Mouse (Mus musculus): ENCODE results near the gene Zfp366.

Gene Zfp366

DNA sequence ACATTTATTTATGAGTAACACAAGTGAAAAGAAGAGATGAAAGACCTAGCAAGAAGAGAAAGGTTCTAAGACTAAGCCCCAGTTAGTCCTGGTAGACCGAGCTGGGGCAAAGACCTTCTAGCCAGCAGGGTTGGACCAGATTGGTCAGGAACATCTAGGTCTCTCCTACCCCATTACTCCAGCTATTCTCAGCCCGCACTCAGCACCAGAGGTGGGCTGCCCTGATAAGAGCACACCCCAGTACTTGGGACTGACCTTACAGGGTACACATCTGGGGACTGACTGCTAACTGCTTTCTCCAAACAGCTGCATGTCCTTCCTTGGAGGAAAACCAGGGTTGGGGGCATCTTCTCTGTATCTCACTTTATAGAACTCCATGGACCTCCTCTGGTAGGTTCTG lies 66.2 kb downstream of the Zfp366 start:
- no peak for DNase-seq (ENCODE audit: low spot score)

GRCm38 (mm10) chr13:99254215-99254614 lies 69.6 kb downstream of the Zfp366 start:
- DNase-seq (ENCODE audit: low spot score) = no peak

GRCm38 (mm10) chr13:99254781-99255180 lies 70.2 kb downstream of the Zfp366 start:
- DNase-seq (ENCODE audit: low spot score) = no peak

DNA sequence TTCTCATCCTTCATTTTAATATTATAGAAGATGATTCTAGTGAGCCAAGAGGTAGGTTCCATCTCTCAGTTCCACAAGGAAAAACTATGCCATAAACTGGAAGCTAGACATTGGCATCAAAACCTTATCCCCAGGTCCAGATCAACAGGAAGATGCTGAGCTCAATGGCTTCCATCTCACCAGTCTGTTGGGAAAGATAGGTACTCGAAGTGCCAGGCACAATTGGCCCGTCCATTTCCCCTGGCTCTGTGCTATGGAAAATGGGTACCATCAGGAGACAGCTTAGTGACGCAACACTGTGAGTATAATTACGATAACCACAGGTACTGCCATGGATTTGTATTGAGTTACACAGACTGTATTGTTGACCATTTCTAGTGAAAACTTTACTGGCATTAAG lies 72.3 kb downstream of the Zfp366 start:
- DNase-seq (ENCODE audit: low spot score) = no peak

DNA sequence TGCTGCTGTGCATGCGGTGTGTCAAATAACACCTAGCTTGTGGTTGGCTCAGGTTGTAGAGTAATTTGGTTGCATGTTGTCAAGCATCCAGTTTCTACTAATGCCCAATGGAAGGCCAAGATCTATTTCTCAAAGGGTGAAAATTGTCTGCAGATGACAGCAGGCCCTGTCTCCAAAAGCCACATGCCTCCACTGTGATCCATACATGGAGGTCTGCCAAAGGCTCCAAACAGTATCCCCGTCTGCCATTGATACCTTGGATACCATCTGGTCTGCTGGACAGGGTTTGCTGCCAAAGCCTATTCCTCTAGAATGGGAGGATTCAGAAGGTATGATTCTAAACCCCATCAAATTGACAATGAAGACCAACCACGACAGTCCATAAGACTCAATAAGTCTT lies 74.1 kb downstream of the Zfp366 start:
- no peak for DNase-seq (ENCODE audit: low spot score)

DNA sequence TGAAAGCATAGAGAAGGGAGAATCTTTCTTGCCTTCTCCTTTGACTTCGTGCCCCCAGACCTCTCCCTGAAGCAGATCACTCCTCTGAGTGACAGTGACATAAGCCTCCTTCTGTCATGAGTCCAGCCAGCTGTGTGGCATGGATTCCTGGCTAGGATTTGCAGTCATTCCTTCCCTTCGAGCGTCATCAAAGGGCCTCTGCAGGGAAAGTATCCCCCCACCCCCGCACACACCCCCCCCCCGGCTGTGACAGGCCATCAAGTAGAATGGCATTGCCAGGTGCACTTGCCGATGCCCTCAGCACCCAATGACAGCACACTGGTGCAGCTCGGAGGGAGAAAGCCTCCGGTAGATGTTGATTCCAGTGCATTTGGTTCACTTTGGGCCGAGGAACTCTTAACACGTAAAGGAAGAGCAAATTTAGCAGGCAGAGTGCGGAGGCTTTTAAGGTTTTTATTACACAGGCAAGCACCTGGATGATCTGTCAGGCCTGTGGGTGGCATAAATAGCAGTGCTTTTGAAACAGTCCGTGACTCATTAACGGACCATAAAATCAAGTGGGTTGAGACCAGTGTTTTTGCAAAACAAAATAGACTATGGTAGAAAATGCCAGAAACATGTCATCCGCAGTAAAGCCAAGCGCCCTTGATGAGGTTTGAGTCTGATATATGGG lies 75.0 kb downstream of the Zfp366 start:
- DNase-seq (ENCODE audit: low spot score) = no peak

DNA sequence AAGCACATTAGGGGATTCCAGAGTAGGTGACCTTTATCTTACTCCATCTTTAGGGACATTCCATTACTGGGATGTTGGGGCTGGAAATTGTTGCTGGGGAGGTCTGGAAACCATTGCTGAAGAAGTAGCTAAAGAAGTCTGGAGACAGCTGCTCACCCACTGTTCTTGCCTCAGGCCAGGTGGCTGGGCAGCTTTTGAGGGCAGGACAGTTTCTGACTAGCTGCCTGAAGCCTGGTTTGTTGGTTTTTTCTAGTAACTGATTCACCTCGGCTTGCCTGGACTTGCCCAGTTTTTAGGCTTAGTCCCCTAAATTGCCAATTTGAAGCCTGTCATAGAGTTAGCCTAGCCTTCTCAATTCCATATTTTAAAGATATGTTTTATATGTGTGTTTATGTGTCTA lies 77.8 kb downstream of the Zfp366 start:
- no peak for DNase-seq (ENCODE audit: low spot score)

- DNase-seq (ENCODE audit: low spot score) = no peak
Observed at GRCm38 (mm10) chr13:99263159-99263783, 78.6 kb downstream of the Zfp366 start.

DNA sequence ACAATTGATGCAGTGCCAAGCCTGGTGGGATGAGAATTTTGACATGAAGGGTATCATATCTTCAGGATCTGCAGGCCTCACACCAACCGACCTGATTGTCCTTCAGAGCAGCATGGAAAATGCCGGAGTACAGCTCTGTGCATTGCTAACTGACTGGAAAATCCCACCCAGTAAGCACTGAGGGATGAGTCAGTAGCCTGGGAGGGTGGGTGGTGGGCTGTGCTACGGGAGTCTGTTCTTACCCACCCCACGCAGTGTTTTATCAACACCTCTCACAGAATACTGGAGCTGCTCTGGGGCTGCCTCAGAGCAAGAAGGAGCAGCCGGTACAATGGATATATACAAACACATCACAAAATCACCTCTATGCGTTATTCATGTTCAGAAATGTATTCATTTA lies 79.9 kb downstream of the Zfp366 start:
- DNase-seq (ENCODE audit: low spot score) = no peak

GRCm38 (mm10) chr13:99272046-99272445 lies 87.4 kb downstream of the Zfp366 start:
- DNase-seq (ENCODE audit: low spot score) = no peak

DNA sequence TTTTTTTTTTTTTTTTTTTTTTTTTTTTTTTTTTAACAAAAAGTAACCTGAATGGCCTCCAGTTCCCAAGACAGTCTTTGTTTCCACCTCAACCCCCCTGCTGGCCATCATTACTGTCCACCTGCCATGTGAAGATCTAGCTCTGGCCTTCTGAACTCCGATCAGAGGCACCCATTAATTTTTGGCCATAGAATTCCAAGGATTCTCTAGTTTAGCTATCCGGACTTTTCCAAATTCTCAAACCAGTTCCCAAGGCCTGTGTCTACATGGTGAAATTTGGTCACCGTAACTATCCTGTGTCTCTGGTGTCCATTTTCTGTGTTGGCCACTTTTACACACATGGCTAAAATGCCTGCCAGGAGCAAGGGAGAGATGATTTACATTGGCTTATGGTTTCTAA lies 92.9 kb downstream of the Zfp366 start:
- DNase-seq (ENCODE audit: low spot score) = no peak

DNA sequence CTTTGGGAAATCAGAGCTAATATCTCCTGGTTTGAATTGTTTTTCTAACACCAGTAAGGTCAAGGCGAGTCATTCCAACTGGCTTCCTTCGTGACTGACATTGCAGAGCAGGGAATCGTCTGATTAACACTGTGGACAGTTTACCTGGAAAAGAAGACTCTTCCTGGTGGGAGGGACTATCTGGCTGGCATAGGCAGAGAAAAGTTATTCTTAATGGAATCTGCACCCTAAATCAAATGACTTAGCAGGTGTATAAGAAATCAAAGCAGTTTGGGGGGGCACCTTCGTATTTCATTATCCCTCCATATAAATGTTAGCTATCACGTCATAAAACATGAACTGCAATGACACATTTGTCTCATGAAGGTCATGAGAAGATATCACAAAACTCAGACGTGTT lies 93.9 kb downstream of the Zfp366 start:
- no peak for DNase-seq (ENCODE audit: low spot score)

GRCm38 (mm10) chr13:99279351-99279750 lies 94.7 kb downstream of the Zfp366 start:
- no peak for DNase-seq (ENCODE audit: low spot score)

- no peak for DNase-seq (ENCODE audit: low spot score)
Observed at GRCm38 (mm10) chr13:99282961-99283360, 98.3 kb downstream of the Zfp366 start.

DNA sequence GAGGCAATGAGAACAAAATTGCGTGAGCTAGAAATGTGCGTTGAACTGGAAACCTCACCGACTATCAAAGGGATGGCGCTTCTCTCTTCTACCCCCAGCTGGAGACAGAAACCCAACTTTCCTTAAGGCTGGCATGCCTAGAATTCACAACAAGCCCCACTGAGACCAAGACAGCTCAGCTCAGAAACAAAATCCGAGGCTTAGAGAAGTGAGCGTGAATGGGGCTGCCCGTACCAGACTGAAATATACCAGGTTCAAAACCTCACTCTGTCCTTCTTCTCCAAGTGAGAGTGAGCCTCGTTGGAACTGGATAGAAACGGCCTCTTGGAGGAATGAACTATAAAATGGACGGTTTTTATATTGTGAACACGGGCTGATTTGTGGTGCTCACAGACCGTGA lies 99.3 kb downstream of the Zfp366 start:
- no peak for DNase-seq (ENCODE audit: low spot score)

DNA sequence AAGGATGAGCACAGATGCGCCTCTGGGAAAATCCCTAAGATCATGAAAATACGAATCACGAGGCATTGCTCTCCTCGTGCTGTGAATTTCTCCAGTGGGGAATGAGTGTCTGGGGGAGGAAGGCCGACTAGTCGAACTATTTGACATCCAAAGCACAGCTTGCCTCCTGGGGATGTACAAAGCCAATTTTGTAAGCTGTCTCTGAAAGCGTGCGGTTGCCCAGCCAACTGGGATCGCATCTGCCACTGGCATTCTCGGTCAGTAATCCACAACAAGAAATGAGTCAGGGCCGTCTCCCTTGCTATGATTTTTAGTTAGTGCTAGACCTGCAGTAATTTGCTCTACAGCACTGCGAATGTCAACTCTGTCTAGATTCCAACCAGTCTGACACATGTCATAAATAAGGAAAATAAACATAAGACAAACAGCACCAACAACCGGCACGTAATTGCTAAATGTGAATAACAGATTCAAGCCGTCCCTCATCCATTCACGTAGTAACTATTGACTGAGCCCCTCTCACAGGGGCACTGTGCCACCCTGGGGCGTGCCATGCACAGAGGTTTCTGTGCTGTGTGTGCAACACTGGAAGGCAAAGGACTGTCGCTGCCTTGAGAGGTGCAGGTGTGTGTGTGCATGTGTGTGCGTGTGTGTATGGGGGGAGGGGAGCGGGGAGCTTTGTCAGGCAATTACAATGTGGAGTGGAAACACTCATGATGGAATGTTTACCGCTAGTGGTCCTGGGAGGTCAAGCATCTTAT lies 100.0 kb downstream of the Zfp366 start:
- DNase-seq (ENCODE audit: low spot score) = no peak

DNA sequence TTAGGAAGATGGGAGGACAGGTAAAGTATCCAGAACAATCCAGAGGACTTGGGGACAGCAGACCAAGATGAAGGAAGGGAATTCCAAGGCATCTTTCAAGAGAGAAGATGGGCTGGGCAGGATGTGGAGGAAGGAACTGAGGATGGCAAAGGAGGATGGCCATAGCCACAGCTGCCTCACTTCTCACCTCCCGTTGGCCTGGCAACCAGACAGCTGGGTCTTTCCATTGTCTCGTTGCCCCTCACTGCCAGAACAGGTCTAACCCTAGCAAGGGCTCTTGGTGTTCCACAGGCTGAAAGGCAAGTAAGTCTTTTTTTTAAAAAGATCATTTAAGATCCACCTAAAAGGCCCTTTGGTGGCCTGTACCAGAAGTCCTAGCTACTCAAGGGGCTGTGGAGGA lies 100.6 kb downstream of the Zfp366 start:
- DNase-seq (ENCODE audit: low spot score) = no peak

- DNase-seq (ENCODE audit: low spot score) = no peak
Observed at GRCm38 (mm10) chr13:99287207-99287606, 102.6 kb downstream of the Zfp366 start.

DNA sequence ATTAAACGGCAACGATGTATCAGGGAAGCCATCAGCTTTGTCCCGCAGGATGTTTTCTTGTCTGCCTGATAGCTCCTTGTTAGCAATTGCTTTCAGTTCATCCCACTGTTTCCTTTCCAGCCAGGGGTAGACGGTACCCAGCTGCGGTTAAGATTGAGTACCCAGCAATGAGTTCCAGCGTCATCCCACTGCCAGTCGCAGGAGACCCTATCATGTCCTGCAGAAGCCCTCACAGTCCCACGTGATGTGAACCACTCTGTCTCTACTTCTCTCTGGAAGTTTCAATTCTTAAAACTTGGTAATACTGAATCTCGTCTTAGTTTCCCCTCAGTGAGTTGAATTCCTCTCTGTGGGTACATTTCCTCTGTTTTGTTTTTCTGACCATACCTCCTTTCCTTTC lies 103.2 kb downstream of the Zfp366 start:
- no peak for DNase-seq (ENCODE audit: low spot score)

- DNase-seq (ENCODE audit: low spot score) = no peak
Observed at GRCm38 (mm10) chr13:99290766-99291165, 106.1 kb downstream of the Zfp366 start.

DNA sequence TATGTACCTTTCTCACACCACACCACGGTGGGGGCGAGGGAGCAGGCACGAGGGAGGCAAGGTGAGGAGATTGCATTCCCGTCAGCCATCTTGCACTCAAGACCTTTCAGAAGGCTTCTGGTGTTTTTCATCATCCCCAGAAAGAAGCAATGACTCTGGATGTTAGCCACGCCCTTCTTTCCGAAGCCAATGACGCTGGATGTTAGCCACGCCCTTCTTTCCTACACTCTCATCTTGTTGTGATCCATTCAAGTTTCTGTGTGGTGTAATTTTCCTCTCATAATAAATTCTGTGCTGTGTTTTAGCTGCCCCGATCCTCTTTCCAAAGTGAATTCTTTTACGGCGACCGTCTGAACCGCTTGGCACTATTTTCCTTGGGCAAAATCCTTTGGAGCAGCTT lies 109.6 kb downstream of the Zfp366 start:
- DNase-seq (ENCODE audit: low spot score) = no peak

- no peak for DNase-seq (ENCODE audit: low spot score)
Observed at GRCm38 (mm10) chr13:99299921-99300320, 115.3 kb downstream of the Zfp366 start.
